Mouse (Mus musculus) layer of hippocampus, postnatal 10 days (tissue): Measurements from ENCODE around the gene Pllp. TPM values are rescaled to one million over a fixed set of nuclear protein-coding genes. Genes with fewer than 3 reads are reported as not detected.

Experiments used
- DNase-seq, 2 experiments: peaks; one replicate each; pipeline ENCODE4 v3.0.0; 2021; ENCODE audit warnings: low spot score in 2 of 2
- total RNA-seq, 2 experiments: library from RNA; stranded (reverse); gene quantifications; 2 replicates each; pipeline ENCODE4 v1.2.3; 2021

Pllp gene
- total RNA-seq, 2 experiments from 2014 or later = 26.9 to 27.6 TPM

- peak; percentile 100 for DNase-seq
Measured at GRCm38 (mm10) chr8:94703972-94704668, 8.0 kb upstream of the Pllp start.

DNA sequence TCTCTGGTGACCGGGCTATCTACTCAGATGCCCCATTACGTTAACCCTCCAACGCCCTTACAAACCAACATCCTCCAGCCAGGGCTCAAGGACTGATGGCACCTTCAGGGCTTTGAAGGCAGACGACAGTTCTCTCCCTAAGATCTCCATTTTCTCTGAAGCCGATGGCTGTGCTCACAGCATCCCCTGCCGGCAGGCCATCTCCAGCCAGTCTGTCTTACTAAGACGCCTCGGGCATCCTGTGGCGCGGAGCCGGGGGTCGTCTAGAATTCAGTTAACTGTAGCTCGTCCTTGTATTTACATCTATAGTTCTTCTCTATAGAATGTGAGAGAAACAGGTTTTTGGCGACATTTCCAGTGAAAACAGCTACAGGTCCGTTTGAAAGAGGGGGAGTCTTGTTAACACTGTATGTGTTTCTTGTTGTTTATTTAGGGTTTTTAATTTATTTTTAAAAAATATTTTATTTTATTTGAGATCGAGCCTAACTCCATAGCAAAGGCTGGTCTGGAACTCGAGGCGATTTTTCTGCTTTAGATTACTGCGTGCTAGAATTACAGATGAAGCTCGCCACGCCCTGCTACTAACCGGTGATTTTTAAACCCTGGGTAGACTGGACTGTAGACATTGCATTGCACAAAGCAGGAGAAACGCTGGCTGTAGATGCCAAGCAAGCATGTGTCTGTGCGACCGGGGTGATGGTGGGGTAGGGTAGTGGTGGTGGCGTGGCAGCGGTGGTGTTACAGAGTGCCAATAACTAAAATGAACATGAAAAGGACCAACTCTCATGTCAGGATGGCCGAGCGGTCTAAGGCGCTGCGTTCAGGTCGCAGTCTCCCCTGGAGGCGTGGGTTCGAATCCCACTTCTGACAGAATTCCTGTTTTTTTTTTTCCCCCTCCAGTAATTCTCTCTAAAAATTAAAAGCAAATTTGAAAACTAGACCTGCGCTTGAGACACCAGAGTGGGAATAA lies 7.1 kb upstream of the Pllp start:
- DNase-seq = peak; percentile 78 to 86

GRCm38 (mm10) chr8:94702156-94702555 lies 6.1 kb upstream of the Pllp start:
- no peak for DNase-seq

DNA sequence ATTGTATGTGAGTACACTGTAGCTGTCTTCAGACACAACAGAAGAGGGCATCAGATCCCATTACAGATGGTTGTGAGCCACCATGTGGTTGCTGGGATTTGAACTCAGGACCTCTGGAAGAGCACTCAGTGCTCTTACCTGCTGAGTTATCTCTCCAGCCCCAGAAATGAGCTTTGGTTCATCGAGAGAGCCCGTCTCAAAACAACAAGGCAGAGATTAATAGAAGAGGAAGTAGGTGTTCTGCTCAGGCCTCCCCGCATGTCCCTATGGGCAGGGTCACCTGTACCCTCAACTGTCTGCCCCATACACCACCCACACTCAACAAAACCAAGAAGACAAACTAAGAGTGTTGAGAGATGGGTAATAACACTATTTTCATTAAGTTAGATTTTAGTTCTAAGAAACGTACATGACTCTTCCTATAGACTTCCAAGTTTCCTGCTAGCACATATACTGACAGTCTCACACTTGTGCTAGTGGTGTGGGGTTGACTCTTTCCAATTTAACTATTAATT lies 4.4 kb upstream of the Pllp start:
- DNase-seq = no peak

GRCm38 (mm10) chr8:94699366-94699765 lies 3.3 kb upstream of the Pllp start:
- DNase-seq = peak in 1 of 2 experiments; percentile 65

GRCm38 (mm10) chr8:94697956-94698355 lies 1.9 kb upstream of the Pllp start:
- DNase-seq = no peak

- no peak for DNase-seq
Measured at GRCm38 (mm10) chr8:94696566-94696965, 488 bp upstream of the Pllp start.

GRCm38 (mm10) chr8:94695341-94695993 lies 611 bp downstream of the Pllp start:
- DNase-seq = peak in 1 of 2 experiments; percentile 37

- no peak for DNase-seq
Measured at GRCm38 (mm10) chr8:94694701-94695100, 1.4 kb downstream of the Pllp start.

GRCm38 (mm10) chr8:94685953-94686352 lies 10.1 kb downstream of the Pllp start:
- peak; percentile 6 to 19 for DNase-seq

DNA sequence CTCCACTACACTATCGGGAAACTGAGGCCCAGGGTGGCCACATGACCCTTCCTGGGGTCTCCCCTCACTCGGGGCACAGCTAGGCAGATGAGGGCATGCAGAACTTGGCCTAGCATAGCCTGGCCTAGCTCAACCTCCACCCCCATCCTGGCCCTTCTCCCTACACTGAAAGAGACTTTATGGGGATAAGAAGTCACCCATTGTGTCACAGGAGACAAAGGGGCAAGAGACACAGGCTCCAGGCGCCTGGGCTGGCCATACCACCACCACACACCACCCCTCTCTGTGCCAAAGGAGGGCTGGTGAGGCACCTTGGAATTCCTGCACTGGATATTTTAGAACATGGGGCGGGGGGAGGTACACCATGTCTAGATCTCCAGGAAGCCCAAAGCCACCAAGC lies 11.8 kb downstream of the Pllp start:
- no peak for DNase-seq

DNA sequence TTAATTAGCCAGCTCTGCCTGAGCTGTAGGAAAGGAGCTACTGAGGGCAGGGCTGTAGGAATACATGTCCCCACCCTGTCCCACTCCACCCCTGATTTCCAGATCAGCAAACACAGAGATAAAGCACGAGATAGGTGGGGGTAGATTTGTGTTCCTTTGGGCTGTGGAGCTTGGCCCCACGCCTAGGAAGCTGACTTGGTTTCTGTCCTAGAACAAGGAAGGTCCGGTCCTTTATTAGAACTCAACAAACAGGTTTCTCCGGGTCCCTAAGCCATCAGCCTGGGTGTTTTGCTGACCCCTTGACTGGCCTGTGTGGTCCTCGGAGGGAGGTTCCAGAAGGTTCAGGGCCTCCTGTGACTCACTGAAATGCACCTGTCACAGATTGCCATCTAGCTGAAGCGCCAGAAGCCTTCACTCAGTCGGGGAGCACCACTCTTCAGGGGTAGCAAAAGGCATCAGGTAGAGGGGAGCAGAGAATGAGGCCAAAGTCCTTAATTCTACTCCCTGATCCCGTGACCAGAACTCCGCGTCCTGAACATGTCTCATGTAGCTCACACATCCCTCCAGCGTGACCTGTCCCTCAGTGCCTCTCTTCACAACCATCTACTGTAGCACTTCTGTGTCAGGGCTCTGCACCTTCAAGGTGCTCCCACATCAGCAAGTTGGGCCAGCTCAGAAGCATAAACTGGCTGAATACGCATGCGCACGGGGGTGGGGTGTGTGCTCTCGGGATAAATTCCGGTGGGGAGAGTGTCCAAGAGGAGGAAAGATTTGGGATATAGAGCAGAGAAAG lies 13.2 kb downstream of the Pllp start:
- peak in 1 of 2 experiments; percentile 6 for DNase-seq

- DNase-seq = no peak
Measured at GRCm38 (mm10) chr8:94680414-94680813, 15.7 kb downstream of the Pllp start.

- DNase-seq = peak in 1 of 2 experiments; percentile 17
Measured at GRCm38 (mm10) chr8:94678582-94678981, 17.5 kb downstream of the Pllp start.

- DNase-seq = peak in 1 of 2 experiments; percentile 9
Measured at GRCm38 (mm10) chr8:94675923-94676322, 20.2 kb downstream of the Pllp start.

GRCm38 (mm10) chr8:94674384-94674783 lies 21.7 kb downstream of the Pllp start:
- peak in 1 of 2 experiments; percentile 4 for DNase-seq

- DNase-seq = peak; percentile 92 to 94
Measured at GRCm38 (mm10) chr8:94666456-94667308, 29.4 kb downstream of the Pllp start, which contains the start of gene Arl2bp. Arl2bp (plus strand) TSS chr8:94666600.

DNA sequence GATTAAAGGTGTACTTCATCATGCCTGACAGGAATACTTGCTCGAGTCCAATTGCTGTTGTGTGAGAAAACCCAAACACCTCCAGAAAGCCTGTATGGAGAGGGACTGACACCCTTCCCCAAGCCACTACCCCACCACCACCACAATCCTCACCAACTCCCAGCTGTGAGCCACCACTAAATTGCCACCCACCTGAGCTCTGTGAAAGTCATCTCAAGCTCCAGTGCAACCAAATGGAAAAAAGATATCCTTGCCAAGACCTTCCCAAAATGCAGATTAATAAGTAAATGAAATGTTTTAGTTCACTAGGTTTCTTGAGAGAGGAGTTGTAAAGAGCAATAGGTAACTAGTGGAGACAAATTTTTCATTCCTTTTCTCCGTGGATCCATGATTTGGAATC lies 31.4 kb downstream of the Pllp start:
- no peak for DNase-seq

GRCm38 (mm10) chr8:94660418-94660817 lies 35.7 kb downstream of the Pllp start:
- no peak for DNase-seq
